Mouse (Mus musculus): ENCODE measurements around the gene Prkag2. TPM values are rescaled to one million over a fixed set of nuclear protein-coding genes. Genes with fewer than 3 reads are reported as not detected.

The Prkag2 gene
- polyA plus RNA-seq, 1 experiment from 2014 or later = 65.2 TPM

- H3K27me3 ChIP-seq (replicated peaks) = peaks cover 43% of the 10 kb centered on the region
- no peak overlapping the region for H3K27ac ChIP-seq
- no peak for ATAC-seq (ENCODE audit: low FRiP score, low read depth)
- H3K36me3 ChIP-seq = no peaks in the 10 kb centered on the region
- peak overlapping the region; percentile 58 for H3K4me3 ChIP-seq
- H3K9me3 ChIP-seq = no peaks in the 10 kb centered on the region
- 1% methylated on average over 25 of the region's 25 CpGs for WGBS
- H3K9ac ChIP-seq = peak overlapping the region; percentile 53
- peak overlapping the region; percentile 100 for H3K4me2 ChIP-seq (replicated peaks)
- peaks cover 22% of the 10 kb centered on the region for H3K4me1 ChIP-seq
Measured at GRCm38 (mm10) chr5:25101126-25101523, 683 bp upstream of the Prkag2 start.

- ATAC-seq (ENCODE audit: low FRiP score, low read depth) = peak; percentile 8
- WGBS = under 1% methylated on average over 26 of the region's 26 CpGs
- Histone ChIP-seq H3K27ac (no peak overlapping the region), H3K4me3 (peak overlapping the region; percentile 58), H3K4me1 (peaks cover 22% of the 10 kb centered on the region), H3K36me3 (no peaks in the 10 kb centered on the region), H3K4me2 (replicated peaks) (peak overlapping the region; percentile 100), H3K9ac (peak overlapping the region; percentile 48; the same call in 1 of the 2 replicates), H3K9me3 (no peaks in the 10 kb centered on the region), H3K27me3 (replicated peaks) (peaks cover 43% of the 10 kb centered on the region)
Measured at GRCm38 (mm10) chr5:25100157-25100515, 306 bp downstream of the Prkag2 start.

GRCm38 (mm10) chr5:25099367-25100156, 880 bp downstream of the Prkag2 start:
- no peaks in the 10 kb centered on the region for H3K36me3 ChIP-seq
- ATAC-seq (ENCODE audit: low FRiP score, low read depth) = peak; percentile 49
- peaks cover 43% of the 10 kb centered on the region for H3K27me3 ChIP-seq (replicated peaks)
- WGBS = under 1% methylated on average over 45 of the region's 45 CpGs
- H3K9ac ChIP-seq = peak overlapping the region; percentile 48
- peak overlapping the region; percentile 100 for H3K4me2 ChIP-seq (replicated peaks)
- H3K4me1 ChIP-seq = peaks cover 22% of the 10 kb centered on the region
- peak overlapping the region; percentile 58 for H3K4me3 ChIP-seq
- H3K27ac ChIP-seq = no peak overlapping the region
- no peaks in the 10 kb centered on the region for H3K9me3 ChIP-seq

- no peak overlapping the region for H3K9ac ChIP-seq
- no peaks in the 10 kb centered on the region for H3K9me3 ChIP-seq
- H3K4me1 ChIP-seq = peaks cover 22% of the 10 kb centered on the region
- H3K27me3 ChIP-seq (replicated peaks) = peaks cover 43% of the 10 kb centered on the region
- no peak overlapping the region for H3K27ac ChIP-seq
- no peak overlapping the region for H3K4me2 ChIP-seq (replicated peaks)
- H3K4me3 ChIP-seq = no peak overlapping the region
- 72% methylated on average over 3 of the region's 3 CpGs for WGBS
- H3K36me3 ChIP-seq = no peaks in the 10 kb centered on the region
- no peak for ATAC-seq (ENCODE audit: low FRiP score, low read depth)
Measured at GRCm38 (mm10) chr5:25097891-25098290, 2.6 kb downstream of the Prkag2 start.

GRCm38 (mm10) chr5:25096431-25096830, 4.0 kb downstream of the Prkag2 start:
- no peak overlapping the region for H3K4me2 ChIP-seq (replicated peaks)
- H3K27me3 ChIP-seq (replicated peaks) = peaks cover 32% of the 10 kb centered on the region
- 71% methylated on average over 4 of the region's 4 CpGs for WGBS

GRCm38 (mm10) chr5:25092630-25093245, 7.7 kb downstream of the Prkag2 start:
- no peak overlapping the region for H3K27ac ChIP-seq
- H3K4me1 ChIP-seq = no peaks in the 10 kb centered on the region
- ATAC-seq (ENCODE audit: low FRiP score, low read depth) = no peak
- 82% methylated on average over 8 of the region's 8 CpGs for WGBS
- H3K36me3 ChIP-seq = no peaks in the 10 kb centered on the region
- H3K9ac ChIP-seq = no peak overlapping the region
- H3K4me3 ChIP-seq = no peak overlapping the region
- no peak overlapping the region for H3K4me2 ChIP-seq (replicated peaks)
- no peaks in the 10 kb centered on the region for H3K9me3 ChIP-seq
- 0 out of 2 replicates have a peak, but pooled peaks cover 3% of the 10 kb centered on the region for H3K27me3 ChIP-seq (replicated peaks)

More at GRCm38 (mm10) chr5:25096431-25096830, 4.0 kb downstream of the Prkag2 start:
- no peak overlapping the region for H3K4me3 ChIP-seq
- ATAC-seq (ENCODE audit: low FRiP score, low read depth) = no peak
- no peak overlapping the region for H3K27ac ChIP-seq
- no peaks in the 10 kb centered on the region for H3K9me3 ChIP-seq
- H3K4me1 ChIP-seq = peaks cover 19% of the 10 kb centered on the region
- no peaks in the 10 kb centered on the region for H3K36me3 ChIP-seq
- H3K9ac ChIP-seq = no peak overlapping the region

GRCm38 (mm10) chr5:25089258-25089972, 11.0 kb downstream of the Prkag2 start:
- 82% methylated on average over 6 of the region's 6 CpGs for WGBS
- H3K4me3 ChIP-seq = no peak overlapping the region
- H3K36me3 ChIP-seq = no peaks in the 10 kb centered on the region

GRCm38 (mm10) chr5:25088633-25089032, 11.8 kb downstream of the Prkag2 start:
- no peaks in the 10 kb centered on the region for H3K9me3 ChIP-seq
- H3K27me3 ChIP-seq (replicated peaks) = no peaks in the 10 kb centered on the region
- no peak overlapping the region for H3K9ac ChIP-seq
- 58% methylated on average over 4 of the region's 4 CpGs for WGBS
- H3K4me2 ChIP-seq (replicated peaks) = no peak overlapping the region
- no peaks in the 10 kb centered on the region; the same call in 1 of the 2 replicates for H3K4me1 ChIP-seq
- H3K4me3 ChIP-seq = no peak overlapping the region
- ATAC-seq (ENCODE audit: low FRiP score, low read depth) = no peak
- no peaks in the 10 kb centered on the region for H3K36me3 ChIP-seq
- no peak overlapping the region for H3K27ac ChIP-seq

More at GRCm38 (mm10) chr5:25089258-25089972, 11.0 kb downstream of the Prkag2 start:
- Histone ChIP-seq H3K9ac (no peak overlapping the region), H3K27ac (no peak overlapping the region), H3K9me3 (no peaks in the 10 kb centered on the region), H3K4me2 (replicated peaks) (no peak overlapping the region), H3K27me3 (replicated peaks) (no peaks in the 10 kb centered on the region), H3K4me1 (no peaks in the 10 kb centered on the region; the same call in 1 of the 2 replicates)
- no peak for ATAC-seq (ENCODE audit: low FRiP score, low read depth)

GRCm38 (mm10) chr5:25088111-25088510, 12.3 kb downstream of the Prkag2 start:
- Histone ChIP-seq H3K36me3 (no peaks in the 10 kb centered on the region), H3K4me2 (replicated peaks) (no peak overlapping the region), H3K27ac (no peak overlapping the region), H3K27me3 (replicated peaks) (no peaks in the 10 kb centered on the region), H3K4me3 (no peak overlapping the region), H3K9ac (no peak overlapping the region), H3K9me3 (no peaks in the 10 kb centered on the region), H3K4me1 (no peaks in the 10 kb centered on the region; the same call in 1 of the 2 replicates)
- ATAC-seq (ENCODE audit: low FRiP score, low read depth) = no peak
- WGBS = 83% methylated on average over 13 of the region's 13 CpGs

- Histone ChIP-seq H3K4me3 (no peak overlapping the region), H3K9ac (no peak overlapping the region)
Measured at GRCm38 (mm10) chr5:25087064-25087463, 13.4 kb downstream of the Prkag2 start.

GRCm38 (mm10) chr5:25086234-25086633, 14.2 kb downstream of the Prkag2 start:
- Histone ChIP-seq H3K27ac (no peak overlapping the region), H3K4me1 (no peaks in the 10 kb centered on the region; the same call in 1 of the 2 replicates), H3K9ac (no peak overlapping the region), H3K36me3 (no peaks in the 10 kb centered on the region), H3K4me2 (replicated peaks) (no peak overlapping the region), H3K27me3 (replicated peaks) (no peaks in the 10 kb centered on the region), H3K4me3 (no peak overlapping the region), H3K9me3 (no peaks in the 10 kb centered on the region)
- no peak for ATAC-seq (ENCODE audit: low FRiP score, low read depth)
- WGBS = 51% methylated on average over 4 of the region's 4 CpGs

More at GRCm38 (mm10) chr5:25087064-25087463, 13.4 kb downstream of the Prkag2 start:
- no peak for ATAC-seq (ENCODE audit: low FRiP score, low read depth)
- H3K4me1 ChIP-seq = no peaks in the 10 kb centered on the region; the same call in 1 of the 2 replicates
- no peak overlapping the region for H3K27ac ChIP-seq
- H3K36me3 ChIP-seq = no peaks in the 10 kb centered on the region
- H3K9me3 ChIP-seq = no peaks in the 10 kb centered on the region
- no peaks in the 10 kb centered on the region for H3K27me3 ChIP-seq (replicated peaks)
- WGBS = 77% methylated on average over 7 of the region's 7 CpGs
- H3K4me2 ChIP-seq (replicated peaks) = no peak overlapping the region

- no peaks in the 10 kb centered on the region for H3K9me3 ChIP-seq
- no peak overlapping the region for H3K9ac ChIP-seq
- no peaks in the 10 kb centered on the region for H3K27me3 ChIP-seq (replicated peaks)
- H3K4me1 ChIP-seq = no peaks in the 10 kb centered on the region; the same call in 1 of the 2 replicates
- no peak overlapping the region for H3K4me2 ChIP-seq (replicated peaks)
- no peak for ATAC-seq (ENCODE audit: low FRiP score, low read depth)
- no peaks in the 10 kb centered on the region for H3K36me3 ChIP-seq
- H3K4me3 ChIP-seq = no peak overlapping the region
- WGBS = 87% methylated on average over 10 of the region's 10 CpGs
- no peak overlapping the region for H3K27ac ChIP-seq
Measured at GRCm38 (mm10) chr5:25085170-25085569, 15.3 kb downstream of the Prkag2 start.

All from neural tube, embryonic 12.5 days (tissue).